Comparison of ENCODE assay signal across 15 mouse cellular contexts in the genomic region with DNA sequence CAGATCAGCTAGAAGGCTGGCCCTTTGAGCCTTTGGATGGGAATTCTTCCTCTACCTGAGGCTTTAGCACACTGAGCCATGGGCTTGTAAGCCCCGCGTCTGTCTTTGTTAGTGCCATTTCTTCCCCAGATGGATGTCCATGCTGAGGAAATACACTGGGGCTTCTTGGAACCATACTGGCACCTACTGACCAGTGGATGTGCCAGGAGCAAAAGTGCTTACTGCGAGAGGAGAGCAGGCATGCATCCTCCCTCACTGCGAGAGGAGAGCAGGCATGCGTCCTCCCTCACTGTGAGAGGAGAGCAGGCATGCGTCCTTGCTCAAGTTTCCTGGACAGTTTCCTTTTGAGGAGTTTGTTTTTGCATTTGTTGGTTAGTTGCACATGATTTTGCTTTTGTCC. TPM values are rescaled to one million over a fixed set of nuclear protein-coding genes. Genes with fewer than 3 reads are reported as not detected.
DNase-seq lines count a peak whose midpoint lies in the region; ATAC-seq and TF ChIP-seq lines count a peak whose summit lies in the region.
"Had no signal": no experiment of that assay in that cellular context is flagged by ENCODE, and none has a peak within 500 bp of the region (broad histone marks: within the 10 kb centered on the region; RNA-seq: fewer than 3 reads in every experiment).

No protein-coding gene starts in this region.

- no peak overlapping the region for H3K9ac ChIP-seq in forebrain, embryonic 13.5 days
- no peak overlapping the region for H3K9ac ChIP-seq in forebrain, embryonic 12.5 days
- H3K9ac ChIP-seq in heart, embryonic 16.5 days (ENCODE audit: low read length) = no peak overlapping the region
- H3K9ac ChIP-seq in liver, adult 2 months (ENCODE audit: low read depth, low read length) = no peak overlapping the region
- no peak overlapping the region for H3K9ac ChIP-seq in liver, embryonic 12.5 days
- H3K9ac ChIP-seq in limb, embryonic 15.5 days = no peak overlapping the region
- H3K9ac ChIP-seq: embryonic facial prominence, embryonic 13.5 days; hindbrain, embryonic 14.5 days; liver, embryonic 14.5 days; midbrain, embryonic 12.5 days; stomach, embryonic 15.5 days had no signal

- DNase-seq in heart, adult 8-10 months (ENCODE audit: low spot score) = no peak
- DNase-seq in liver, adult 2 months (ENCODE audit: extremely low read depth, low read depth, low spot score) = no peak
- DNase-seq: layer of hippocampus, adult 9-11 months; spleen, adult 18-20 months; thymus, postnatal 36 days had no signal

- no peaks in the 10 kb centered on the region for H3K27me3 ChIP-seq in forebrain, embryonic 13.5 days
- no peaks in the 10 kb centered on the region for H3K27me3 ChIP-seq in forebrain, embryonic 12.5 days
- no peaks in the 10 kb centered on the region for H3K27me3 ChIP-seq in heart, embryonic 16.5 days (ENCODE audit: control insufficient read depth, insufficient read depth, low read length)
- no peaks in the 10 kb centered on the region for H3K27me3 ChIP-seq in liver, adult 2 months (ENCODE audit: control insufficient read depth, insufficient read depth, low read length)
- no peaks in the 10 kb centered on the region for H3K27me3 ChIP-seq in liver, embryonic 12.5 days (replicated peaks)
- H3K27me3 ChIP-seq in limb, embryonic 15.5 days = no peaks in the 10 kb centered on the region
- H3K27me3 ChIP-seq: embryonic facial prominence, embryonic 13.5 days; midbrain, embryonic 12.5 days; stomach, embryonic 15.5 days had no signal

- no peak overlapping the region for H3K4me3 ChIP-seq in forebrain, embryonic 13.5 days
- H3K4me3 ChIP-seq in forebrain, embryonic 12.5 days (replicated peaks) = no peak overlapping the region
- H3K4me3 ChIP-seq in heart, embryonic 16.5 days (ENCODE audit: low read length) = no peak overlapping the region
- H3K4me3 ChIP-seq in liver, adult 2 months (ENCODE audit: insufficient read depth, low read depth, low read length) = no peak overlapping the region
- no peak overlapping the region for H3K4me3 ChIP-seq in liver, embryonic 12.5 days
- no peak overlapping the region for H3K4me3 ChIP-seq in limb, embryonic 15.5 days
- H3K4me3 ChIP-seq: embryonic facial prominence, embryonic 13.5 days; midbrain, embryonic 12.5 days; stomach, embryonic 15.5 days had no signal

- peak; percentile 29; the same call in 1 of the 2 replicates for TF ChIP-seq CTCF in liver, adult 2 months (IDR thresholded peaks at IDR 0.05; ENCODE audit: low read depth, low read length)

- no peaks in the 10 kb centered on the region for H3K9me3 ChIP-seq in forebrain, embryonic 13.5 days (replicated peaks)
- no peaks in the 10 kb centered on the region for H3K9me3 ChIP-seq in forebrain, embryonic 12.5 days
- no peaks in the 10 kb centered on the region for H3K9me3 ChIP-seq in heart, embryonic 16.5 days (replicated peaks; ENCODE audit: control insufficient read depth, low read length)
- H3K9me3 ChIP-seq in liver, embryonic 12.5 days (replicated peaks) = no peaks in the 10 kb centered on the region
- H3K9me3 ChIP-seq in limb, embryonic 15.5 days = no peaks in the 10 kb centered on the region
- H3K9me3 ChIP-seq: embryonic facial prominence, embryonic 13.5 days; stomach, embryonic 15.5 days had no signal

- 88% methylated on average over 6 of the region's 6 CpGs for WGBS in forebrain, embryonic 13.5 days
- WGBS in forebrain, embryonic 12.5 days = 92% methylated on average over 6 of the region's 6 CpGs
- 74% methylated on average over 6 of the region's 6 CpGs for WGBS in heart, embryonic 16.5 days
- 66% methylated on average over 6 of the region's 6 CpGs for WGBS in liver, adult 2 months
- WGBS in liver, embryonic 12.5 days (ENCODE audit: insufficient replicate concordance) = 85% methylated on average over 6 of the region's 6 CpGs
- WGBS in limb, embryonic 15.5 days = 89% methylated on average over 6 of the region's 6 CpGs

- peaks cover 86% of the 10 kb centered on the region for H3K4me1 ChIP-seq in forebrain, embryonic 13.5 days
- H3K4me1 ChIP-seq in forebrain, embryonic 12.5 days = peaks cover 77% of the 10 kb centered on the region
- H3K4me1 ChIP-seq in heart, embryonic 16.5 days (ENCODE audit: control insufficient read depth, insufficient read depth, low read length) = peaks cover 61% of the 10 kb centered on the region
- peaks cover 25% of the 10 kb centered on the region for H3K4me1 ChIP-seq in liver, adult 2 months (ENCODE audit: control insufficient read depth, insufficient read depth, low read length)
- H3K4me1 ChIP-seq in liver, embryonic 12.5 days = peaks cover 49% of the 10 kb centered on the region
- H3K4me1 ChIP-seq in limb, embryonic 15.5 days = peaks cover 82% of the 10 kb centered on the region

- no peak for TF ChIP-seq POLR2A in liver, adult 2 months (IDR thresholded peaks at IDR 0.05; ENCODE audit: extremely low read depth, insufficient read depth, low read length)

- H3K36me3 ChIP-seq in forebrain, embryonic 13.5 days (ENCODE audit: poor library complexity, severe bottlenecking) = peaks cover 4% of the 10 kb centered on the region; the same call in 1 of the 2 replicates
- no peaks in the 10 kb centered on the region for H3K36me3 ChIP-seq in forebrain, embryonic 12.5 days (replicated peaks)
- H3K36me3 ChIP-seq in heart, embryonic 16.5 days (ENCODE audit: control insufficient read depth, insufficient read depth) = no peaks in the 10 kb centered on the region
- no peaks in the 10 kb centered on the region for H3K36me3 ChIP-seq in liver, adult 2 months (ENCODE audit: control insufficient read depth, insufficient read depth, low read length)
- no peaks in the 10 kb centered on the region for H3K36me3 ChIP-seq in liver, embryonic 12.5 days
- no peaks in the 10 kb centered on the region for H3K36me3 ChIP-seq in limb, embryonic 15.5 days
- H3K36me3 ChIP-seq: embryonic facial prominence, embryonic 13.5 days; midbrain, embryonic 12.5 days; stomach, embryonic 15.5 days had no signal

- H3K27ac ChIP-seq in forebrain, embryonic 13.5 days = peak overlapping the region; percentile 17; the same call in 1 of the 2 replicates
- no peak overlapping the region for H3K27ac ChIP-seq in forebrain, embryonic 12.5 days
- H3K27ac ChIP-seq in heart, embryonic 16.5 days (ENCODE audit: low read length) = peak overlapping the region; percentile 50
- no peak overlapping the region for H3K27ac ChIP-seq in liver, adult 2 months (replicated peaks; ENCODE audit: insufficient read depth, low read depth, low read length)
- no peak overlapping the region for H3K27ac ChIP-seq in liver, embryonic 12.5 days
- H3K27ac ChIP-seq in limb, embryonic 15.5 days = 0 out of 2 replicates have a peak overlapping the region, but pooled peaks have one; percentile 11
- H3K27ac ChIP-seq: embryonic facial prominence, embryonic 13.5 days; hindbrain, embryonic 14.5 days; liver, embryonic 14.5 days; midbrain, embryonic 12.5 days; stomach, embryonic 15.5 days had no signal

- no peak overlapping the region for H3K4me2 ChIP-seq in forebrain, embryonic 13.5 days
- H3K4me2 ChIP-seq in forebrain, embryonic 12.5 days = no peak overlapping the region
- H3K4me2 ChIP-seq in heart, embryonic 16.5 days (ENCODE audit: low read depth, low read length) = no peak overlapping the region
- no peak overlapping the region for H3K4me2 ChIP-seq in liver, embryonic 12.5 days
- H3K4me2 ChIP-seq in limb, embryonic 15.5 days = no peak overlapping the region
- H3K4me2 ChIP-seq: embryonic facial prominence, embryonic 13.5 days; hindbrain, embryonic 14.5 days; midbrain, embryonic 12.5 days; stomach, embryonic 15.5 days had no signal

- H3K79me2 ChIP-seq in liver, adult 2 months (ENCODE audit: control insufficient read depth, insufficient read depth, low read length) = peaks cover 52% of the 10 kb centered on the region

- no peak for ATAC-seq in forebrain, embryonic 13.5 days
- no peak for ATAC-seq in forebrain, embryonic 12.5 days (ENCODE audit: low FRiP score)
- ATAC-seq in heart, embryonic 16.5 days (replicated peaks; ENCODE audit: extremely low read depth, insufficient read depth, low FRiP score) = 0 out of 2 replicates have a peak, but pooled peaks have one; percentile 34
- ATAC-seq in liver, embryonic 12.5 days = no peak
- no peak for ATAC-seq in limb, embryonic 15.5 days (ENCODE audit: insufficient number of reproducible peaks, low FRiP score, low TSS enrichment, low read depth)

RNA-seq across cellular contexts. Expression of a gene that starts 27.5 kb away (rescaled TPM):
- polyA plus RNA-seq in forebrain, embryonic 13.5 days (2015; fragmentation: Nextera tagmentation; extraction: Ambion mirVana) = 18.6 and 19.9 TPM in 2 replicates
- 27.6 and 29.0 TPM in 2 replicates for polyA plus RNA-seq in forebrain, embryonic 12.5 days (2016; fragmentation: Nextera tagmentation; extraction: Ambion mirVana)
- 10.5 and 13.6 TPM in 2 replicates for polyA plus RNA-seq in heart, embryonic 16.5 days (2015; fragmentation: Nextera tagmentation; extraction: Ambion mirVana)
- total RNA-seq in heart, adult 8-10 months (2022) = 10 to 100 TPM; 15.1 to 20.0 (median 15.4) TPM
- 16.0 and 27.0 TPM in 2 replicates for total RNA-seq in liver, adult 2 months (2014; rRNA removed)
- 12.1 and 12.5 TPM in 2 replicates for polyA plus RNA-seq in liver, adult 2 months (2012; rRNA removed)
- 8.7 and 10.1 TPM in 2 replicates for polyA plus RNA-seq in liver, embryonic 12.5 days (2016; fragmentation: Nextera tagmentation; extraction: Ambion mirVana)
- 35.8 and 40.8 TPM in 2 replicates for polyA plus RNA-seq in limb, embryonic 15.5 days (2015; fragmentation: Nextera tagmentation; extraction: Ambion mirVana)

Comparison
In these comparisons a context has a peak if more than half of its experiments do, and no peak if none do; other contexts are left out.
1. H3K27ac ChIP-seq: peak in forebrain, embryonic 13.5 days (single experiment), heart, embryonic 16.5 days (single experiment) and limb, embryonic 15.5 days (single experiment); none in forebrain, embryonic 12.5 days (single experiment), liver, adult 2 months (single experiment) and liver, embryonic 12.5 days (single experiment).